Mouse (Mus musculus) limb, embryonic 11.5 days (tissue): ENCODE data around the gene Ada. TPM values are rescaled to one million over a fixed set of nuclear protein-coding genes. Genes with fewer than 3 reads are reported as not detected.
"Not testable (repeated sequence)": the region's sequence is repeated elsewhere in the genome, so short reads cannot be mapped to it uniquely, and the experiment has no call there.

Source experiments
- ATAC-seq: fragments of 200-750 bp; cut with Nextera tagmentation; 2 replicates; pipeline ENCODE4 v1.8.0; 2017; ENCODE audit warnings: low read depth; ENCODE audit not compliant: insufficient number of reproducible peaks, low FRiP score, low TSS enrichment
- DNase-seq: peaks from one replicate; pipeline ENCODE4 v3.0.0-alpha.2; 2015; ENCODE audit warnings: low spot score
- H3K27ac ChIP-seq: fragments of 300-500 bp; sonication (generic); replicated peaks from 2 replicates; pipeline ENCODE4 v1.5.1; 2014; ENCODE audit warnings: low read depth, mild to moderate bottlenecking, low read length
- H3K27me3 ChIP-seq: fragments of 300-500 bp; sonication (generic); 2 replicates; pipeline ENCODE4 v1.6.1; 2014; ENCODE audit warnings: mild to moderate bottlenecking, low read length, mixed read lengths; ENCODE audit not compliant: control insufficient read depth, insufficient read depth
- H3K36me3 ChIP-seq: fragments of 300-500 bp; sonication (generic); 2 replicates; pipeline ENCODE4 v1.6.1; 2014; ENCODE audit warnings: mild to moderate bottlenecking, low read length, moderate library complexity, mixed read lengths; ENCODE audit not compliant: control insufficient read depth, insufficient read depth
- H3K4me1 ChIP-seq: fragments of 300-500 bp; sonication (generic); 2 replicates; pipeline ENCODE4 v1.6.1; 2014; ENCODE audit warnings: low read length, mixed read lengths; ENCODE audit not compliant: control insufficient read depth, insufficient read depth
- H3K4me2 ChIP-seq: fragments of 300-500 bp; sonication (generic); 2 replicates; pipeline ENCODE4 v1.6.1; 2014; ENCODE audit warnings: low read depth, mild to moderate bottlenecking, moderate library complexity; ENCODE audit not compliant: severe bottlenecking
- H3K4me3 ChIP-seq: fragments of 300-500 bp; sonication (generic); 2 replicates; pipeline ENCODE4 v1.5.1; 2014; ENCODE audit warnings: low read depth, low read length
- H3K9ac ChIP-seq: fragments of 300-500 bp; sonication (generic); 2 replicates; pipeline ENCODE4 v1.6.1; 2014; ENCODE audit warnings: mild to moderate bottlenecking, low read length
- H3K9me3 ChIP-seq: fragments of 300-500 bp; sonication (generic); 2 replicates; pipeline ENCODE4 v1.6.1; 2016; ENCODE audit warnings: low read length; ENCODE audit not compliant: control insufficient read depth
- WGBS: fragments of 180-500 bp; shearing (Covaris S2); extraction: QIAGEN DNeasy Blood & Tissue Kit; methylation state at CpG from one replicate; pipeline ENCODE4 v1.1.7; 2014; 5-methylcytosine and 5-hydroxymethylcytosine counted together
- polyA plus RNA-seq: library from polyadenylated mRNA; unstranded; fragments of >200 nt; fragmentation: Nextera tagmentation; extraction: Ambion mirVana; gene quantifications from 2 replicates; pipeline ENCODE4 v1.2.1, GENCODE M21; 2014

The Ada gene
- polyA plus RNA-seq, 1 experiment from 2014 or later: 9.7 TPM

DNA sequence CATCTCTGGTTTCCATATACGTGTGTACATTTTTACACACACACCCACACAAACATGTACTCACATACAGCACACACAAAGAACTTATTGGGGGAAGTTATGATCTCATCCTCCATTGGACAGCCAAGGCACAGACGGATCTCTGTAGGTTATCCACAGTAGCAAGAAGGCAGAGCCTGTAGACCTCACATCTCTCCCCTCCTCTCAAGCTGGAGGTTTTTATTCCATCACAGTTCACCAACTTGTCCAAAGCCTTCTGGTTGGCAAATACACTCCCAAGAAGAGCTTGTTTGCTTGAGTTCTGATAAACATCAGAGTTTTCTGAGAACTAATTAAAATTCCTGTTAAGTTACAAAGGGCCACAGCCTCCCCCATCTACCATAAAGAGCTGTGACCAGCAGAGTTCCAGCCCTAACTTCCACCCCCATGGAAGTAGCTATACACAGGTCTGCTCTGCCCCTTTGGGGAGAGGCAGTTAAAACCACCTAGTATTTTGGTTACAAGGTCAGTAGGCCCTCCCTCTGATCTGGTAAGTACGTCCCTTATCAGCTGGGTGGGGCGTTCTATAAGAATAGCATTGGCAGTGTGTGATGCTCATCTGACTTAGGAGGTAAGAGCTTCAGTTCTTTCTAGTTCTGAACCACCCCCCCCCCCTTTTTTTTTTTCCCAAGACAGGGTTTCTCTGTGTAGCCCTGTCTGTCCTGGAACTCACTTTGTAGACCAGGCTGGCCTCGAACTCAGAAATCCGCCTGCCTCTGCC lies 58.0 kb downstream of the Ada start:
- ATAC-seq: no peak

DNA sequence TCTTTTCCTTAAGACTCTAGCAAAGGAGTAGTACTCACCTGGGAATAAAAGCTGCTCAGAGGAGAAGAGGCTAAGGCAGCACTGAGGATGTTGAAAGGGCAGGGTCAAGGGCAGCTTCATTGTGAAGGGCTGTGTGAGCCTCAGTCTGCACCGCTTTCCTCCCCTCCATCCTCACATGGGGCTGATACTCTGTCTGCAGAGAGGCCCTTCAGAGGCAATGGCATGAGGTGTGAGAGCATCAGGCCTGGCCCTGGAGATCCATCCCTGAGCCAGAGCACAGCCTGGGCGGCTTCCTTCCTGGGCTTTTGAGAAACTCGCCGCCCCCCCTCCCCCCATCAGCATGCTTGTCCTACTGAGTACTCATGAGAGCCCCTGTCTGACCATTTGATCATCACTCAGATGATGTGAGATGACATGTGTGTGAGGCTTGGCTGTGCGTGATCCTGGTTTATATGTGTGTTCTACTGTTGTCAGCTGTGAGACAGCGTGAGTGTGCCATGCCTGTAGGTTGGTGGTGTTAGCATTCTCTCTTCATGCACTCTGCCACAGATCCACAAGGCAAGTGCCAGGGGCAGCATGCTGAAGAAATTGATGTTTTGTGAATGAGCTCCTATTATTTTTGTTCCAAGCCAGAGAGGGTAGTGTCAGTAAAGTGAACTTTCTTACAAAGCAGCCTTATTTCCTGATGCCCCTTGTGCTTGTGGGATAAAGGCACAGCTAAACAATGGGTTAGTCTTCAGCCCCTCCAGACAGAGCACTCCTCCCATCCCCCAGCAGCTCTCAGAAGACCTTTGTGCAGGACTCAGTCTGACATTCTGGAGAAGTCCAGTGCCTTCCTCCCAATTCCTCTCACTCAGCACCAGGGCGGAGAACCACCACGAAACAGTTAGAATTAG lies 59.4 kb downstream of the Ada start:
- H3K4me2 ChIP-seq: no peak overlapping the region
- no peak overlapping the region for H3K4me3 ChIP-seq
- H3K27me3 ChIP-seq: no peaks in the 10 kb centered on the region
- H3K9me3 ChIP-seq: no peaks in the 10 kb centered on the region
- 89% methylated on average over 8 of the region's 8 CpGs for WGBS
- no peaks in the 10 kb centered on the region for H3K4me1 ChIP-seq
- DNase-seq (no peak), ATAC-seq (no peak)
- no peak overlapping the region for H3K27ac ChIP-seq
- H3K36me3 ChIP-seq: no peaks in the 10 kb centered on the region
- H3K9ac ChIP-seq: no peak overlapping the region

More for the DNA sequence above, 58.0 kb downstream of the Ada start:
- Histone ChIP-seq H3K9ac (no peak overlapping the region), H3K27ac (no peak overlapping the region), H3K36me3 (no peaks in the 10 kb centered on the region), H3K4me3 (no peak overlapping the region), H3K27me3 (no peaks in the 10 kb centered on the region), H3K9me3 (no peaks in the 10 kb centered on the region), H3K4me1 (0 out of 2 replicates have a peak, but pooled peaks cover 3% of the 10 kb centered on the region), H3K4me2 (no peak overlapping the region)
- DNase-seq: no peak
- WGBS: 90% methylated on average over 6 of the region's 6 CpGs

DNA sequence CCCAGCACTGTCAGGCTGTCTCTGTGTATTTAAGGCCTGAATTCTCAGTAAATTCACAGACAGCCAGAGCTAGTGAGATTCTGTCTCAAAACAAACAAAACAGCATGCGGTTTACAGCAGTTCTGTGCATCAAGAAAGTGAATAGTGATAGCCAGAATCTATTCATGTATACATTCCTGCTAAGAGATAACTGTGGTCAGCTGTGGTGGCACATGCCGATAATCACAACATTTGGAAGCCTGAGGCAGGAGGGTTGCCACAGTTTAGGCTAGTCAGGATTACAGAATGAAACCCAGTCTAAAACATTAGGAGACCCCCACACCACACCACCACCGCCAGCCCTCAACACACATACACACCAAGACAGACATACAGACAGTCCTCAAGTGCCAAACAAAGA lies 60.3 kb downstream of the Ada start:
- Histone ChIP-seq H3K36me3 (no peaks in the 10 kb centered on the region), H3K9me3 (no peaks in the 10 kb centered on the region), H3K27me3 (no peaks in the 10 kb centered on the region), H3K9ac (no peak overlapping the region), H3K4me1 (no peaks in the 10 kb centered on the region; the same call in 1 of the 2 replicates), H3K4me2 (no peak overlapping the region), H3K27ac (no peak overlapping the region), H3K4me3 (no peak overlapping the region)
- DNase-seq (no peak), ATAC-seq (no peak)
- WGBS: 90% methylated on average over 3 of the region's 3 CpGs

GRCm38 (mm10) chr2:163688377-163688776 lies 61.7 kb downstream of the Ada start:
- not testable (repeated sequence) for H3K4me1 ChIP-seq, H3K27ac ChIP-seq, DNase-seq, H3K9me3 ChIP-seq, H3K27me3 ChIP-seq, H3K4me2 ChIP-seq, H3K36me3 ChIP-seq, ATAC-seq, H3K9ac ChIP-seq, H3K4me3 ChIP-seq
- 96% methylated on average over 1 of the region's 1 CpGs for WGBS

- no peak for ATAC-seq
- DNase-seq: no peak
- Histone ChIP-seq H3K9me3 (no peaks in the 10 kb centered on the region), H3K4me2 (no peak overlapping the region), H3K4me1 (no peaks in the 10 kb centered on the region; the same call in 1 of the 2 replicates), H3K9ac (no peak overlapping the region), H3K4me3 (no peak overlapping the region), H3K27ac (no peak overlapping the region), H3K36me3 (no peaks in the 10 kb centered on the region), H3K27me3 (no peaks in the 10 kb centered on the region)
- 69% methylated on average over 3 of the region's 3 CpGs for WGBS
Measured at GRCm38 (mm10) chr2:163686886-163687285, 63.2 kb downstream of the Ada start.

GRCm38 (mm10) chr2:163686233-163686632 lies 63.8 kb downstream of the Ada start:
- Histone ChIP-seq H3K9me3 (no peaks in the 10 kb centered on the region), H3K4me2 (no peak overlapping the region), H3K4me1 (no peaks in the 10 kb centered on the region; the same call in 1 of the 2 replicates), H3K9ac (no peak overlapping the region), H3K27me3 (no peaks in the 10 kb centered on the region), H3K36me3 (no peaks in the 10 kb centered on the region), H3K27ac (no peak overlapping the region), H3K4me3 (no peak overlapping the region)
- DNase-seq (no peak), ATAC-seq (no peak)
- 83% methylated on average over 5 of the region's 5 CpGs for WGBS

GRCm38 (mm10) chr2:163685761-163686200 lies 64.3 kb downstream of the Ada start:
- Histone ChIP-seq H3K9me3 (no peaks in the 10 kb centered on the region), H3K27ac (no peak overlapping the region), H3K9ac (no peak overlapping the region), H3K36me3 (no peaks in the 10 kb centered on the region), H3K4me1 (no peaks in the 10 kb centered on the region; the same call in 1 of the 2 replicates), H3K4me2 (no peak overlapping the region), H3K27me3 (no peaks in the 10 kb centered on the region), H3K4me3 (no peak overlapping the region)
- 56% methylated on average over 6 of the region's 6 CpGs for WGBS
- no peak for DNase-seq
- no peak for ATAC-seq

- H3K27ac ChIP-seq: no peak overlapping the region
- no peak for DNase-seq
- H3K4me2 ChIP-seq: no peak overlapping the region
- H3K4me1 ChIP-seq: no peaks in the 10 kb centered on the region; the same call in 1 of the 2 replicates
- WGBS: 70% methylated on average over 4 of the region's 4 CpGs
- no peak for ATAC-seq
- no peak overlapping the region for H3K9ac ChIP-seq
- H3K4me3 ChIP-seq: no peak overlapping the region
- no peaks in the 10 kb centered on the region for H3K36me3 ChIP-seq
- no peaks in the 10 kb centered on the region for H3K27me3 ChIP-seq
- H3K9me3 ChIP-seq: no peaks in the 10 kb centered on the region
Measured at GRCm38 (mm10) chr2:163685287-163685686, 64.8 kb downstream of the Ada start.
